Mouse (Mus musculus) kidney, embryonic 16.5 days (tissue): ENCODE results near the gene Scn1b. TPM values are rescaled to one million over a fixed set of nuclear protein-coding genes. Genes with fewer than 3 reads are reported as not detected.

Experiments
- ATAC-seq: fragments of 200-750 bp; cut with Nextera tagmentation; 2 replicates; pipeline ENCODE4 v1.8.0; 2017; ENCODE audit warnings: moderate TSS enrichment; ENCODE audit not compliant: low FRiP score, low TSS enrichment
- H3K27ac ChIP-seq: fragments of 300-500 bp; sonication (generic); 2 replicates; pipeline ENCODE4 v1.5.1; 2014; ENCODE audit warnings: low read length
- H3K27me3 ChIP-seq: fragments of 300-500 bp; sonication (generic); 2 replicates; pipeline ENCODE4 v1.6.1; 2014; ENCODE audit warnings: low read length, control low read depth, mixed read lengths; ENCODE audit not compliant: insufficient read depth
- H3K36me3 ChIP-seq: fragments of 300-500 bp; sonication (generic); 2 replicates; pipeline ENCODE4 v1.6.1; 2014; ENCODE audit warnings: low read length, control low read depth, mixed read lengths; ENCODE audit not compliant: insufficient read depth
- H3K4me1 ChIP-seq: fragments of 300-500 bp; sonication (generic); 2 replicates; pipeline ENCODE4 v1.6.1; 2014; ENCODE audit warnings: low read length, control low read depth, mixed read lengths; ENCODE audit not compliant: insufficient read depth
- H3K4me2 ChIP-seq: fragments of 300-500 bp; sonication (generic); replicated peaks from 2 replicates; pipeline ENCODE4 v1.6.1; 2014; ENCODE audit warnings: low read depth, low read length
- H3K4me3 ChIP-seq: fragments of 300-500 bp; sonication (generic); 2 replicates; pipeline ENCODE4 v1.5.1; 2014; ENCODE audit warnings: mild to moderate bottlenecking, low read length
- H3K9ac ChIP-seq: fragments of 300-500 bp; sonication (generic); replicated peaks from 2 replicates; pipeline ENCODE4 v1.6.1; 2014; ENCODE audit warnings: low read length
- H3K9me3 ChIP-seq: fragments of 300-500 bp; sonication (generic); 2 replicates; pipeline ENCODE4 v1.6.1; 2016; ENCODE audit warnings: low read length, control low read depth
- WGBS: fragments of 180-500 bp; shearing (Covaris S2); extraction: QIAGEN DNeasy Blood & Tissue Kit; methylation state at CpG from one replicate; pipeline ENCODE4 v1.1.7; 2014; 5-methylcytosine and 5-hydroxymethylcytosine counted together
- polyA plus RNA-seq: library from polyadenylated mRNA; unstranded; fragments of >200 nt; fragmentation: Nextera tagmentation; extraction: Ambion mirVana; gene quantifications from 2 replicates; pipeline ENCODE4 v1.2.1, GENCODE M21; 2015

The Scn1b gene
- polyA plus RNA-seq, 1 experiment from 2014 or later: 1.8 TPM

DNA sequence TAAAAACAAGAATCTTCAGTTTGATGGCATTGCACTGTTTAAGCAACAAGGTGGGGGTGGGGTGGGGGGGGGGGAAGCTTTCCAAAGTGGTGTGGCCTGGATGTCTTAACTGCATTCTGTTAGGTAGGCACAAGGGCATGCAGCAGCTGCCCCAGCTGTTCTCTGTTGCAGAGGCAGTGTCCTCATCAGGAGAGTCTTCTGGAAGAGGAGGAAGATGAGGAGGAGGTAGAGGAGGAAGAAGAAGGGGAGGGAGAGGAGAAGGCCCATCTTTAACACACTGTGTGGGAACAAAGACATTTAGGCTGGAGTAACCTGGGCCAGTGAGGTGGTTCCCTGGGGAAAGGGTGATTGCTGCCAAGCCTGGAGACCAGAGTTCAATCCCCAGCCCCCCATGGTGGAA, 44.7 kb downstream of the Scn1b start:
- ATAC-seq: no peak
- Histone ChIP-seq H3K4me1 (0 out of 2 replicates have a peak, but pooled peaks cover 13% of the 10 kb centered on the region), H3K4me3 (no peak overlapping the region), H3K27ac (no peak overlapping the region), H3K36me3 (no peaks in the 10 kb centered on the region), H3K9ac (no peak overlapping the region), H3K4me2 (no peak overlapping the region), H3K27me3 (no peaks in the 10 kb centered on the region), H3K9me3 (peaks cover 3% of the 10 kb centered on the region; the same call in 1 of the 2 replicates)

DNA sequence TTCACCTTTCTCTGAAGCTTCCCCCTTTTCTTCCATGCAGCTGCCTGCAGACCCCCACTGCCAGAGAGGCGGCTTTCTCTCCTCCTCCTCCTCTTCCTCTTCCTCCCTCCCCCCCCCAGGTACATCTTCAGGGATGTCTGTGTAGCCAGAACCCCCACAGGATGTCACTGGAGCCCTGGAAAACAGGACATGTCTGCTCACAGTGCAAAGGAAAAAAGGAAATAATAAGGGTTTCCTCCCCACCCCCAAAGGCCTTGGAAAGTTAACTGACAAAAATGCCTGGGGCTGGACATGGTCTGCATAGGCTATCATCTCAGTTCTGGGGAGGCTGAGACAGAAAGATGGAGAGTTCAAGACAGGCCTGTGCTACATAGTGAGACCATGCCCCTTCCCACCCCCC, 45.7 kb downstream of the Scn1b start:
- Histone ChIP-seq H3K27ac (no peak overlapping the region), H3K27me3 (no peaks in the 10 kb centered on the region), H3K4me1 (0 out of 2 replicates have a peak, but pooled peaks cover 13% of the 10 kb centered on the region), H3K9me3 (peaks cover 3% of the 10 kb centered on the region; the same call in 1 of the 2 replicates), H3K4me2 (no peak overlapping the region), H3K4me3 (no peak overlapping the region), H3K36me3 (no peaks in the 10 kb centered on the region), H3K9ac (no peak overlapping the region)
- no peak for ATAC-seq
- 28% methylated on average over 1 of the region's 1 CpGs for WGBS

DNA sequence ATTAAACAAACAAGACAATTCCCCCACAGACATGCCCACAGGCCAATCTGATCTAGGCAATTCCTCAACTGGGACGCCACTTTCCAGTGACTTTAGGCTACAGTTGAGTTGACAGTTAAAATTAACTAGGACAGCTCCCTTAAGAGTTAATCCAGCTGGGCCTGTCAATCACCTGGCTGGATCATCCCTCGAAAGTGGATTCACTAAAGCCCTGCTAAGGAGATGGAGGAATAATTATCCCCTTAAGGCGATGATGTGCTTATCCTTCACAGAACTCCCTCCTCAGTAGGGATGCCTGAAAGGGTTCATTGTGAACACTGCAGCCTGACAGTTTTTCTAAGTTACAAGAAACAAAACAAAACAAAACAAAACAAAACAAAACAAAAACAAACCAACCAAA, 46.2 kb downstream of the Scn1b start:
- Histone ChIP-seq H3K9ac (no peak overlapping the region), H3K9me3 (peaks cover 3% of the 10 kb centered on the region; the same call in 1 of the 2 replicates), H3K27ac (no peak overlapping the region), H3K27me3 (no peaks in the 10 kb centered on the region), H3K4me2 (no peak overlapping the region), H3K36me3 (no peaks in the 10 kb centered on the region), H3K4me3 (no peak overlapping the region), H3K4me1 (0 out of 2 replicates have a peak, but pooled peaks cover 13% of the 10 kb centered on the region)
- no peak for ATAC-seq
- 63% methylated on average over 3 of the region's 3 CpGs for WGBS

GRCm38 (mm10) chr7:31079670-31080069, 47.1 kb downstream of the Scn1b start:
- WGBS: 85% methylated on average over 8 of the region's 8 CpGs
- Histone ChIP-seq H3K36me3 (no peaks in the 10 kb centered on the region), H3K4me3 (no peak overlapping the region), H3K27me3 (no peaks in the 10 kb centered on the region), H3K4me2 (no peak overlapping the region), H3K27ac (no peak overlapping the region), H3K9ac (no peak overlapping the region), H3K9me3 (peaks cover 3% of the 10 kb centered on the region; the same call in 1 of the 2 replicates), H3K4me1 (0 out of 2 replicates have a peak, but pooled peaks cover 7% of the 10 kb centered on the region)
- no peak for ATAC-seq

DNA sequence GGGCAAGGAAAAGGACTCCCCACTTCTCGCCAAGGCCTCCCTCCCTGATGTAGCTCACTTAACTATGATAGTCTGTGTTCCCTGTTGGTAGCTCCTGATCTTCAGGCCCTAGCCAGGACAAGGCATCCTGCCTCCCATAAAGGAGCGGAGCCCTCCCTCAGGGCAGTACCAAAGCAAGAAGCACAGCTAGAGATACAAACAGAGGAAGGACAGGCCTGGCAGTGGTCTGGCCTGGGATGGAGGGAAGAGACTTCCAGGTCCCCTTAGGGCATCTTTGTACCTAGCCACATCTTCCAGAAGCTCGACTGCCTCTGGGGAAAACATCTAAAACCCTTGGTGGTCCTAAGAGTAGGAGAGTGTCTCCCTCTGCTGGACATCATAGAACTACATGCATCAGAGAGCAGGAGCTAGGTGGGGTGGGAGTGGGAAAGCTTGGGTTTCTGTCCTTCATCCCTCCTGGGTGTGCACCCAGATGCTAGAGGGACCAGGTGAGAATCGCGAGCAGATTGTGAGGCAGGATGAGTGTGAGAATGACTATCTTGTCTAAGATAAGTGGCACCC, 48.8 kb downstream of the Scn1b start:
- H3K9me3 ChIP-seq: peaks cover 3% of the 10 kb centered on the region; the same call in 1 of the 2 replicates
- H3K36me3 ChIP-seq: no peaks in the 10 kb centered on the region
- peaks cover 3% of the 10 kb centered on the region for H3K4me1 ChIP-seq
- WGBS: 38% methylated on average over 5 of the region's 5 CpGs
- ATAC-seq: peak; percentile 39; the same call in 1 of the 2 replicates
- H3K9ac ChIP-seq: 0 out of 2 replicates have a peak overlapping the region, but pooled peaks have one; percentile 20
- no peak overlapping the region for H3K27ac ChIP-seq
- H3K4me2 ChIP-seq: no peak overlapping the region
- H3K4me3 ChIP-seq: no peak overlapping the region
- no peaks in the 10 kb centered on the region for H3K27me3 ChIP-seq

- Histone ChIP-seq H3K4me1 (peaks cover 8% of the 10 kb centered on the region), H3K4me3 (no peak overlapping the region), H3K4me2 (no peak overlapping the region), H3K27ac (no peak overlapping the region), H3K36me3 (no peaks in the 10 kb centered on the region), H3K9me3 (peaks cover 3% of the 10 kb centered on the region; the same call in 1 of the 2 replicates), H3K27me3 (no peaks in the 10 kb centered on the region), H3K9ac (no peak overlapping the region)
- WGBS: 53% methylated on average over 6 of the region's 6 CpGs
- no peak for ATAC-seq
Measured at GRCm38 (mm10) chr7:31077470-31077869, 49.3 kb downstream of the Scn1b start.

DNA sequence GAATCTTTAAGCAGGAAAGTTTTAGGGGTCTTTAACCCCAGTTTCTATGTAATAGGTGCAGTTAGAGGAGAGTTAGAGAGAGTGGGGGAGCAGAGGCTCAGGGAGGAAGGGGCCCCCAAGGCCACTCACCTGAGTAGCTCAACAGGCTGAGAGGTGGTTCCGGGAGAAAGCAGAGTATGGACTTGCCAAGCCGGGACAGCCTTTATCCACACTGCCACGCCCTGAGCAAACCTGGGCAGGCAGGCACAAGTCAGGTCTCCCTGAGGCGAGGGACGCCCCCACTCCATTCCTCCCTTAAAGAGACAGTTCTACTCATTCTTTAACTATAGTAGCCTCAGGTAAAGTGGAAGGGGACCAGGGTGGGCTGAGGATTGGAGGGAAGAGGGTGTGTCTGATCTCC, 50.3 kb downstream of the Scn1b start, which contains the start of gene Fxyd3:
Gene Fxyd3 (minus strand): TSS at position 213 of the 400 bp plus-strand sequence.
- WGBS: 40% methylated on average over 5 of the region's 5 CpGs
- H3K27ac ChIP-seq: no peak within 1 kb of the TSS
- no peak for ATAC-seq
- no peak within 1 kb of the TSS for H3K9ac ChIP-seq
- H3K27me3 ChIP-seq: no peaks in the 10 kb centered on the region
- H3K4me1 ChIP-seq: peaks cover 15% of the 10 kb centered on the region
- H3K9me3 ChIP-seq: peaks cover 3% of the 10 kb centered on the region; the same call in 1 of the 2 replicates
- H3K4me3 ChIP-seq: no peak within 1 kb of the TSS
- H3K4me2 ChIP-seq: no peak within 1 kb of the TSS
- no peaks in the 10 kb centered on the region for H3K36me3 ChIP-seq

GRCm38 (mm10) chr7:31074713-31075069, 52.1 kb downstream of the Scn1b start:
- WGBS: 51% methylated on average over 5 of the region's 5 CpGs
- peaks cover 15% of the 10 kb centered on the region for H3K4me1 ChIP-seq
- no peaks in the 10 kb centered on the region for H3K36me3 ChIP-seq
- no peak overlapping the region for H3K27ac ChIP-seq
- ATAC-seq: no peak
- no peak overlapping the region for H3K9ac ChIP-seq
- H3K4me2 ChIP-seq: no peak overlapping the region
- H3K27me3 ChIP-seq: no peaks in the 10 kb centered on the region
- no peaks in the 10 kb centered on the region for H3K9me3 ChIP-seq
- H3K4me3 ChIP-seq: no peak overlapping the region

DNA sequence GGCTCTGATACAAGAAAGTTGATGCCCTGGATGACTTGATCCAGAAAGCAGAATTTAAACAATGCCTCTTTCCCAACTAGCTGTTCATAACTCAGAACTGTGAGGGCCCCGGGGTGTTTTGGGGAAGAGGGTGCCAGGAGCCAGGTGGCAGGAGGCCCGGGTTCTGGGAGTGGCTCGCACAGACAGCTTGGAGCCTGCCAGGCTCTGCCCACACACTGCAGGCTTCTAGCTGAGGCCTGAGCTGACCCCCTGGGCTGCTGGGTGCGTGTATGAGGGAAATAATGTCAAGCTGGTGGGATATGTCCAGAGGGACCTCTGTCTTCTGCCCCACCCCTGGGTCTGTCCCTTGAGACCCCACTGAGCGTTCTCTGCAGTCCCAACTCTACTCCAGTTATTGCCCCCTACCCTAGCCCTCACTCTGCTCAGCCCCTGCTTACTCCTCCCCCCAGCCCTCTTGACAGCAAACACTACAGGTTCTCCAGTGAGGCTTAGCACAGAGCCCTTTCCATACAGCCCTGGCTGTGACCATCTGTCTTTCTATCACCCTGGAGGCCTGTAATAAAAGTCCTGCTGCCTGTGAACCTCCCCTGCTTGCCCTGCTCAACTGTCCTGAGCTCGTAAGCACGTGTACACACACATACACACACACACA, 52.6 kb downstream of the Scn1b start:
- Histone ChIP-seq H3K9ac (no peak overlapping the region), H3K9me3 (no peaks in the 10 kb centered on the region), H3K4me2 (no peak overlapping the region), H3K27me3 (no peaks in the 10 kb centered on the region), H3K4me1 (peaks cover 15% of the 10 kb centered on the region), H3K36me3 (no peaks in the 10 kb centered on the region), H3K27ac (no peak overlapping the region), H3K4me3 (no peak overlapping the region)
- peak; percentile 10; the same call in 1 of the 2 replicates for ATAC-seq
- 45% methylated on average over 7 of the region's 7 CpGs for WGBS

- Histone ChIP-seq H3K4me3 (no peak overlapping the region), H3K9me3 (no peaks in the 10 kb centered on the region), H3K36me3 (no peaks in the 10 kb centered on the region), H3K9ac (no peak overlapping the region), H3K27ac (no peak overlapping the region), H3K27me3 (no peaks in the 10 kb centered on the region), H3K4me2 (no peak overlapping the region), H3K4me1 (peaks cover 15% of the 10 kb centered on the region)
- no peak for ATAC-seq
Measured at GRCm38 (mm10) chr7:31073546-31073945, 53.3 kb downstream of the Scn1b start.
